In the genomic region with DNA sequence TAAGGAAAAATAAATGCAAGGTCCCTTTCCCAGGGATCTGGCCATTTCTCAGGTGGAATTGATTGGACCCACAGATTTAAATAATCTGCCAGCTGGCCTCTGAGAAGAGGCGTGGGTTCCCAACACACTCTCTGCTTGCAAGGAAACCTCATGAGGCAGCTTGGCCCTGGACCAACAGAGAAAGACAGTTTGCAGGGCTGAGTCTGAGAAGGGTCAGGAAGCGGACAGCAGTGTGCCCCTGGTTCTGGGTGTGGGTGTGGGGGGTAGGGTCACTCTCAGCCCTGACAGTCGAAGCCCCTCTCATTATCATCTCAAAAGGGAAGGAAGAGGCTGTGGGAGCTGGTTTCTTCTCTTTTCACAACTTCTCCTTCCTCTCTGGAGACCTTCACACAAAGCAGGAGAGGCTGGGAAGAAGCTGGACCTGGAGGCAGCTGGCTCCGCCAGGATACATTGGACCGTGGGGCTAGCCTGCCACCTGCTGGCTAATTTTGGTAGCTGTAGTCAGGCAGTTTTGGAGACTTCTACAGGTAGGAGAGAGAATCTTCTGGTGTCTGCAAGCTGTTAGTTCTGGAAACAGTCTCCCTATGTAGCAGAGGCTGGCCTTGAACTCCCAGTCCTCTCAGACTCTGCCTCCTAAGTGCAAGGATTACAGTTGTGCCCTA, we compare ENCODE assay signal across 9 mouse cellular contexts. TPM values are rescaled to one million over a fixed set of nuclear protein-coding genes. Genes with fewer than 3 reads are reported as not detected.
DNase-seq lines count a peak whose midpoint lies in the region; ATAC-seq and TF ChIP-seq lines count a peak whose summit lies in the region.
"Had no signal": no experiment of that assay in that cellular context is flagged by ENCODE, and none has a peak within 500 bp of the region (broad histone marks: within the 10 kb centered on the region; RNA-seq: fewer than 3 reads in every experiment).

No protein-coding gene starts in this region.

- peak; percentile 14 for DNase-seq in CD4-positive helper T cell, adult 2 months (ENCODE audit: low read depth, low spot score)
- DNase-seq in brain, embryonic 14.5 days (ENCODE audit: low read depth), result peak; percentile 86
- peak; percentile 82 for DNase-seq in limb, embryonic 14.5 days (ENCODE audit: low spot score)
- peak; percentile 90 for DNase-seq in neural tube, embryonic 10.5 days (ENCODE audit: extremely low spot score, low spot score)

- no peak overlapping the region for H3K9ac ChIP-seq in heart, embryonic 11.5 days (ENCODE audit: low read depth, low read length)
- no peak overlapping the region for H3K9ac ChIP-seq in kidney, embryonic 15.5 days
- no peak overlapping the region for H3K9ac ChIP-seq in limb, embryonic 14.5 days (ENCODE audit: low read depth, low read length, severe bottlenecking)
- H3K9ac ChIP-seq in stomach, embryonic 16.5 days (ENCODE audit: low read length), result 0 out of 2 replicates have a peak overlapping the region, but pooled peaks have one; percentile 33

- no peaks in the 10 kb centered on the region for H3K4me1 ChIP-seq in embryonic fibroblast, embryonic 13.5 days (ENCODE audit: control insufficient read depth, insufficient read depth, low read length)
- no peaks in the 10 kb centered on the region for H3K4me1 ChIP-seq in heart, embryonic 11.5 days (ENCODE audit: control insufficient read depth, insufficient read depth, low read length)
- H3K4me1 ChIP-seq in kidney, embryonic 15.5 days, result peaks cover 6% of the 10 kb centered on the region
- peaks cover 4% of the 10 kb centered on the region for H3K4me1 ChIP-seq in limb, embryonic 14.5 days (ENCODE audit: control insufficient read depth, insufficient read depth, low read length)
- H3K4me1 ChIP-seq in stomach, embryonic 16.5 days (ENCODE audit: control insufficient read depth, insufficient read depth, low read length), result 0 out of 2 replicates have a peak, but pooled peaks cover 3% of the 10 kb centered on the region

- H3K4me3 ChIP-seq in embryonic fibroblast, embryonic 13.5 days (ENCODE audit: insufficient read depth, low read length), result no peak overlapping the region
- no peak overlapping the region for H3K4me3 ChIP-seq in heart, embryonic 11.5 days (ENCODE audit: low read depth, low read length)
- no peak overlapping the region for H3K4me3 ChIP-seq in kidney, embryonic 15.5 days (replicated peaks)
- no peak overlapping the region for H3K4me3 ChIP-seq in limb, embryonic 14.5 days (replicated peaks; ENCODE audit: low read length)
- no peak overlapping the region for H3K4me3 ChIP-seq in stomach, embryonic 16.5 days (replicated peaks; ENCODE audit: low read length)
- H3K4me3 ChIP-seq: erythroblast, embryonic 14.5 days had no signal

- WGBS in heart, embryonic 11.5 days (ENCODE audit: insufficient replicate concordance), result 27% methylated on average over 5 of the region's 5 CpGs
- WGBS in kidney, embryonic 15.5 days, result 32% methylated on average over 5 of the region's 5 CpGs
- 22% methylated on average over 5 of the region's 5 CpGs for WGBS in limb, embryonic 14.5 days
- 18% methylated on average over 5 of the region's 5 CpGs for WGBS in stomach, embryonic 16.5 days

- peaks cover 2% of the 10 kb centered on the region; the same call in 1 of the 2 replicates for H3K27me3 ChIP-seq in heart, embryonic 11.5 days (ENCODE audit: control insufficient read depth, insufficient read depth, low read length)
- H3K27me3 ChIP-seq in kidney, embryonic 15.5 days, result no peaks in the 10 kb centered on the region
- no peaks in the 10 kb centered on the region for H3K27me3 ChIP-seq in limb, embryonic 14.5 days (ENCODE audit: control insufficient read depth, insufficient read depth, low read length)
- H3K27me3 ChIP-seq in stomach, embryonic 16.5 days (ENCODE audit: control insufficient read depth, insufficient read depth, low read length), result no peaks in the 10 kb centered on the region

- no peaks in the 10 kb centered on the region for H3K36me3 ChIP-seq in heart, embryonic 11.5 days (ENCODE audit: control insufficient read depth, insufficient read depth, low read length)
- peaks cover 7% of the 10 kb centered on the region for H3K36me3 ChIP-seq in kidney, embryonic 15.5 days
- no peaks in the 10 kb centered on the region for H3K36me3 ChIP-seq in limb, embryonic 14.5 days (ENCODE audit: control insufficient read depth, insufficient read depth, low read length)
- H3K36me3 ChIP-seq in stomach, embryonic 16.5 days (ENCODE audit: control insufficient read depth, insufficient read depth, low read length), result no peaks in the 10 kb centered on the region

- peak; percentile 92 for TF ChIP-seq CTCF in brain, embryonic 14.5 days (IDR thresholded peaks at IDR 0.05; ENCODE audit: borderline replicate concordance, extremely low read depth, insufficient read depth, insufficient read length)
- TF ChIP-seq CTCF in embryonic fibroblast, embryonic 13.5 days (IDR thresholded peaks at IDR 0.05; ENCODE audit: borderline replicate concordance, insufficient read depth, low read length), result peak; percentile 73

- no peak overlapping the region for H3K27ac ChIP-seq in embryonic fibroblast, embryonic 13.5 days (ENCODE audit: insufficient read depth, low read length)
- H3K27ac ChIP-seq in heart, embryonic 11.5 days (ENCODE audit: low read depth, low read length), result no peak overlapping the region
- no peak overlapping the region for H3K27ac ChIP-seq in kidney, embryonic 15.5 days
- H3K27ac ChIP-seq in limb, embryonic 14.5 days (replicated peaks; ENCODE audit: low read depth, low read length), result no peak overlapping the region
- H3K27ac ChIP-seq in stomach, embryonic 16.5 days (ENCODE audit: low read length), result no peak overlapping the region

- TF ChIP-seq POLR2A in brain, embryonic 14.5 days (IDR thresholded peaks at IDR 0.05; ENCODE audit: borderline replicate concordance, extremely low read depth, insufficient read depth, insufficient read length, poor library complexity, severe bottlenecking), result no peak
- no peak for TF ChIP-seq POLR2A in embryonic fibroblast, embryonic 13.5 days (IDR thresholded peaks at IDR 0.05; ENCODE audit: low read depth, low read length)
- TF ChIP-seq POLR2A in limb, embryonic 14.5 days (IDR thresholded peaks at IDR 0.05; ENCODE audit: borderline replicate concordance, extremely low read depth, insufficient read depth, insufficient read length), result no peak

- H3K4me2 ChIP-seq in heart, embryonic 11.5 days, result no peak overlapping the region
- no peak overlapping the region for H3K4me2 ChIP-seq in kidney, embryonic 15.5 days
- H3K4me2 ChIP-seq in limb, embryonic 14.5 days (replicated peaks; ENCODE audit: low read depth, low read length, severe bottlenecking), result no peak overlapping the region
- peak overlapping the region; percentile 19; the same call in 1 of the 2 replicates for H3K4me2 ChIP-seq in stomach, embryonic 16.5 days (ENCODE audit: low read depth, low read length)

- peak; percentile 42; the same call in 1 of the 2 replicates for ATAC-seq in heart, embryonic 11.5 days (replicated peaks; ENCODE audit: insufficient number of reproducible peaks, low FRiP score, low TSS enrichment)
- ATAC-seq in kidney, embryonic 15.5 days (replicated peaks; ENCODE audit: low FRiP score), result peak; percentile 66; the same call in 1 of the 2 replicates
- ATAC-seq in limb, embryonic 14.5 days (ENCODE audit: low FRiP score, low read depth), result peak; percentile 81
- peak; percentile 85 for ATAC-seq in stomach, embryonic 16.5 days (ENCODE audit: insufficient read depth, low FRiP score)

- H3K9me3 ChIP-seq in heart, embryonic 11.5 days (replicated peaks; ENCODE audit: control insufficient read depth, low read length), result no peaks in the 10 kb centered on the region
- no peaks in the 10 kb centered on the region for H3K9me3 ChIP-seq in kidney, embryonic 15.5 days (replicated peaks)
- H3K9me3 ChIP-seq in limb, embryonic 14.5 days (ENCODE audit: control insufficient read depth, low read length), result no peaks in the 10 kb centered on the region
- no peaks in the 10 kb centered on the region for H3K9me3 ChIP-seq in stomach, embryonic 16.5 days (replicated peaks; ENCODE audit: control insufficient read depth, low read length)

RNA-seq across cellular contexts. Expression of gene Syn3, which starts 35.0 kb away (rescaled TPM):
- 10.4 and 25.2 TPM in 2 replicates for polyA plus RNA-seq in brain, embryonic 14.5 days (2012; rRNA removed)
- polyA plus RNA-seq in embryonic fibroblast, embryonic 13.5 days (2011; ENCODE audit: insufficient read length, low read depth, missing spikeins), result 0.80 and 1.4 TPM in 2 replicates
- 0.99 and 1.3 TPM in 2 replicates for polyA plus RNA-seq in heart, embryonic 11.5 days (2014; fragmentation: Nextera tagmentation; extraction: Ambion mirVana)
- polyA plus RNA-seq in kidney, embryonic 15.5 days (2015; fragmentation: Nextera tagmentation; extraction: Ambion mirVana), result 7.2 and 8.1 TPM in 2 replicates
- 1.6 and 1.9 TPM in 2 replicates for polyA plus RNA-seq in limb, embryonic 14.5 days (2012; rRNA removed)
- 2.0 and 2.9 TPM in 2 replicates for polyA plus RNA-seq in limb, embryonic 14.5 days (2014; fragmentation: Nextera tagmentation; extraction: Ambion mirVana)
- polyA plus RNA-seq in stomach, embryonic 16.5 days (2015; fragmentation: Nextera tagmentation; extraction: Ambion mirVana), result 3.2 and 4.0 TPM in 2 replicates
- polyA plus RNA-seq: erythroblast, embryonic 14.5 days had no signal

Comparison
In these comparisons a context has a peak if more than half of its experiments do, and no peak if none do; other contexts are left out.
1. DNase-seq: peak in every context shown above with its lines; median percentile 90 in neural tube, embryonic 10.5 days; 86 in brain, embryonic 14.5 days; 82 in limb, embryonic 14.5 days; 14 in CD4-positive helper T cell, adult 2 months.